Mouse (Mus musculus): ENCODE results near the gene Cacna1e. TPM values are rescaled to one million over a fixed set of nuclear protein-coding genes. Genes with fewer than 3 reads are reported as not detected.

Cacna1e gene
- polyA plus RNA-seq, 1 experiment from 2014 or later, result 6.3 TPM

DNA sequence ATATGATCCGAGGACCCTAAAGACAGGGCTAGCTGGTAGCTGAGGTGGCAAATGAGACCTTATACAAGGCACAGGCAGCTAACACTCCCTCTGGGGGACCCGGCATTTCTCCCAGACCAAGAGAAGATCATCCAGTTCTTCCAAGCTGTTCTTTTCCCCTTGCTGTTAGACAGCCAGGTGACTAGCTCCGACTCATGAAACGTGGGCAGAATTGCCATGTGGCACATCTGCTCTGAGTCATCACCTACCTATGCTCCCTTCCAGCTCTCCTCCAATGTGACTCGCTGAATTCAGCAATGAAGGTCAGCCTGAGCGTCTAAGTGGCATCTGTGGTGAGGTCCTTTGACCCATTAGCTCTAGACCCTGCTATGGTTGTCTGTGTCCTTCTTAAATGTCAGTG lies 355.5 kb downstream of the Cacna1e start:
- no peak for DNase-seq (ENCODE audit: low spot score)

DNA sequence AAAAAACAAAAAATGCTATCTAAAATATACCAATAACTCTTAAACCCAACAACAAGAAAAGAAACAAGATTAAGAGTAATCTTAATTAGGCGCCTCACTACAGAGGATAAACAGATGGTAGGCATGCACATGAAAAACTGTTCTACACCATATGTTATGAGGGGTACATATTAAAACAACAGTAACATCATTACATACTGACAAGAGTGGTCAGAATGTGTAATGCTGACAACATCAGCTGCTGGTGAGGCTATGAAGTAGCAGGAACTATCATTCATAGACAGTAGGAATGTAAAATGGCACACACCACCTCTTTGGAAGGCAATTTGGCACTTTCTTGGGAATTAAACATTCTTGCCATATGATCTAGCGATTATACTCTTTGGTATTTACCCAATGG lies 363.6 kb downstream of the Cacna1e start:
- no peak for DNase-seq (ENCODE audit: low spot score)

DNA sequence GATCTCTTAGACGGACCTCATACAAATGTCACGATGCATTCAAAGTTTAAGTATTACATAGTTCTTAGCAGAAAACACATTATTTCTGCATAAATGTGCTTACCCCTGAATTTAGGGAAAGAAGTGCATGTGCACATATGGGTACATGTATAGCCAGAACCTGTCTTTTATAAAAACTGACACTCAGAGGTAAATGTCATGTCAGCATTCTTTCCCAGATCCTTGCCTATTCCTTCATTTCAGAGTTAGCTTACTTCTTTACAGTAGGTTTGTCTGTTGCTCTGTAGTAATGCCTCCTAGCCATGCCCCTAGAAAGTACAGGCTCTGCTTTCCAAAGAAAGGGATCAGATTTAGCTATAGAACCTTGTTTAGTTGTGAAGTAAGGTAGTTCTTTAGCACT lies 369.0 kb downstream of the Cacna1e start:
- no peak for DNase-seq (ENCODE audit: low spot score)

- DNase-seq (ENCODE audit: low spot score), result no peak
Measured at GRCm38 (mm10) chr1:154511736-154512135, 372.6 kb downstream of the Cacna1e start.

DNA sequence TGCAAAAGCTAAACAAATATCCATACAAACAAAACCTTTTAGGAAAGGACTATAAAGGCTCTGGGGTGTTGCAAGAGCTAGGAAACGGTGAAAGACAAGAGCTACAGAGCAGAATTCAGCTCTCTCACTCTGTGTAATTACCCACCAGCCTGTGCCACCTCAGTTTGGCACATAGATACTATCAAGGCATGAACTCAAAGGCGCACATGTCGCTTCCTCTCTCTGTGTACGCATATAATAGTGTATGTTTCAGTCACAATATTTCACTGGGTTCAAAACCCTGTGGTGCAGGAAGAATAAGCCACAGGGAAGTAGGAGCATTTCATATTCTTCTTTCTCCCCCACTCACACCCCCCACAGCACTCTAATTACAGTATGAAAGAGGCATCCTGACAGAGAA lies 380.3 kb downstream of the Cacna1e start:
- no peak for DNase-seq (ENCODE audit: low spot score)

GRCm38 (mm10) chr1:154500869-154501268 lies 383.4 kb downstream of the Cacna1e start:
- no peak for DNase-seq (ENCODE audit: low spot score)

- DNase-seq (ENCODE audit: low spot score), result no peak
Measured at GRCm38 (mm10) chr1:154500187-154500866, 384.0 kb downstream of the Cacna1e start.

- DNase-seq (ENCODE audit: low spot score), result no peak
Measured at GRCm38 (mm10) chr1:154498821-154499220, 385.5 kb downstream of the Cacna1e start.

- DNase-seq (ENCODE audit: low spot score), result no peak
Measured at GRCm38 (mm10) chr1:154491071-154491470, 393.2 kb downstream of the Cacna1e start.

DNA sequence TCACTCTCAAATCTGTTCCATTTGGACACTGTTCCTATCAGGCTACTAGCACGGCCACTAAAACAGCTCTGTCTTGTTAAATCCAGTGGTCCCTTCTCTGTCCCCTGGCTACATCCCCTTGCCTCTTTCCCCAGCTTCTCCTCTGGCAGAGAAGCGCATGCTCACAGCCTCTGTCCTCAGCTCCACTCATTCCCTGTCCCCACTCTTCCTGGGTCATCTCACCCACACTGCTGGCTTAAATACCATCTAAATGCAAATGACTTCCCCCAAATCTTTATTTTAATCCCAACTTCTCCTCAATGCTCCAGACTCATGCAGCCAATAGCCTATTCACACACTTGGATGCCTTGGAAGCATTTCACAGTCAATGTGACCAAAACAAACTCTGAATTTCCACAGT lies 407.6 kb downstream of the Cacna1e start:
- DNase-seq (ENCODE audit: low spot score), result no peak

- DNase-seq (ENCODE audit: low spot score), result no peak
Measured at GRCm38 (mm10) chr1:154475706-154476105, 408.6 kb downstream of the Cacna1e start.

DNA sequence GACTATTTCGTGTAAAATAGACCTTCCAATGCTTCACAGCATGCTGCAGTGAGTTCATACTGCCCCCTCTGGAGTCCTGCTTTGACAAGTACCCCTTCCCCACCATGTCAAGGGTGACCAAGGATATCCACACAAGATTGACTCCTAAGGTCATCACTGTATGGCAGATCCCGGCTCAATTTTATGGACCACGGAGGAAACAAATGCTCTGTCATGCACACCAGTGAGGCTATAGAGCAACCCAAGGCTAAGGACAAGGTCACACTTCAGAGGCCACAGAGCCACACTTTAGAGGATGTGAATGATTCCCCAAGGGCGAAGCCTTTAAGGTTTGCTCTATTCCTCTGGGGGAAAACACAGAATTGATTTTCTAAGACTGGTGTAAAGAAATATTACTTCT lies 410.1 kb downstream of the Cacna1e start:
- no peak for DNase-seq (ENCODE audit: low spot score)

GRCm38 (mm10) chr1:154467265-154467664 lies 417.0 kb downstream of the Cacna1e start:
- DNase-seq (ENCODE audit: low spot score), result no peak

DNA sequence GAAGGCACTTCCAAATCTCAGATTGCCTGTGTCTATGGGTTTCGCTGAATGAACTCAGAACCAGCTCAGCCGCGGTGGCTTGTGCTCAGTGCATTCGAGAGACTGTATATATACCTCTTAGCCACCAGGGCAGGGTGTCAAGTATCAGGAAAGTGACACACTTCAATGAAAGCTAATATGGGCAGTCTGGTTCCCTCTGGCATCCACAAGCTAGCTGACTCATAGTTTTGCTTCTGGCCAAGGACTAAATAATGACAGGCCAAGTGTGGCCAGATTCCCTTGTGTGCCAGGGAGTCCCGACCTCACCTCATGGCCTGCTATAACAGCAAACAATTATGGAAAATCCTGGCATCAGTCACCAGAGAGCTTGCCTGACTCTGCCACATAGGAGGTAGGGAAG lies 422.8 kb downstream of the Cacna1e start:
- DNase-seq (ENCODE audit: low spot score), result no peak

DNA sequence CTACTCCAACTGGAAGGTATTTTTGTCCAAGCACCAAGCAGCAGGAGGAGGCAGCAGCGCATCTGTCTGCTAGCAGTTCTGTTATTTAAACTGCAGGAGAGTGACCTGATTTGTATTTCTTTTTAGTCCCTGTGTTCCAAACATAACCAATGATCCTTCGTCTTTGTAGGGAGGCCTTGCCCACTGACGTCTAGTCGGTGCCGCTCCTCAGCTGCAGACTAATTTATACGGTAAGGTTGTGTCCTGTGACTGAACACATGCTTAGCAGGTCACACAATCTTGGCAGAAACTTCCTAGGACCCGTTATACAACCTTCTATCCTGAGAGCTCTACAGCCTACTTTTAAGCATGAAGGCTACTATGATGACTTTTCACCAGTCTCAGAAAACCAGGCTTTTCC lies 424.2 kb downstream of the Cacna1e start:
- no peak for DNase-seq (ENCODE audit: low spot score)

- DNase-seq (ENCODE audit: low spot score), result no peak
Measured at GRCm38 (mm10) chr1:154458601-154459000, 425.7 kb downstream of the Cacna1e start.

- DNase-seq (ENCODE audit: low spot score), result no peak
Measured at GRCm38 (mm10) chr1:154450799-154451198, 433.5 kb downstream of the Cacna1e start.

DNA sequence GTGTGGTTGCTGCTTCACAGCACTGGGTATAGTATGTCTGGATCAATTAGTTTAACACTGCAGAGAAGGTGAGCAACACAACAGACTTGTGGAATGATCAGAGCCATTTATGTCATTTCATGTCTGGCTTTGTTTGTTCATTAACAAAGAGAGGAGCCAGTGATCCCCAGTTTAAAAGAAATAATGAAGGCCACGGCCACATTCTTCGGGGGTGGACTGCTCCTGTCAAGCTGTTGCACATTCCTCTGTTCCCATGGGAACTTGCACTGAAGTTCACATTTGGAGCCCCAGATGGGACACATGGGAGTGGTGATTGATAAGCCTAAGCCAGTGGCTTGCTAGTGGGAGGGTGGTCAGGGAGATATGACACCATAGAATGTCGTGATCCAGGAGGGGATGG lies 437.8 kb downstream of the Cacna1e start:
- DNase-seq (ENCODE audit: low spot score), result no peak

DNA sequence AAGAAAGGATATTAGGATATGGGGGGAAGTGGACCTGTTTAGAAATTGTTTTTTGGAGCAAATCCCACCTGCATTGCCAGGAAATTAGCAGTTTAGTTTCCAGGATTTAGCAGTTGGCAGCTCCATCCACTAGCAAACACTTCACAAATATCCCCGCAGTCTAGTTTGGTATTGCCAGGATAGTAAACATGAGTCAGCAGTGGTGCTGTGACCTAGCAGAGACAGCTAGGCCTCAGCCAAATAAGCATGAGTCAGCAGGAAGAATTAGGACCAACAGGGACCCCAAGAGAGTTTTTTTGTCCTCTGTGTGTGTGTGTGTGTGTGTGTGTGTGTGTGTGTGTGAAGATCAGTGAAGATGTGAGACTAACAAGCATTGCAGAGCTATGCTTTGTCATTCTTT lies 450.8 kb downstream of the Cacna1e start:
- no peak for DNase-seq (ENCODE audit: low spot score)

GRCm38 (mm10) chr1:154433112-154433511 lies 451.2 kb downstream of the Cacna1e start:
- DNase-seq (ENCODE audit: low spot score), result no peak

GRCm38 (mm10) chr1:154428276-154428675 lies 456.0 kb downstream of the Cacna1e start:
- no peak for DNase-seq (ENCODE audit: low spot score)

DNA sequence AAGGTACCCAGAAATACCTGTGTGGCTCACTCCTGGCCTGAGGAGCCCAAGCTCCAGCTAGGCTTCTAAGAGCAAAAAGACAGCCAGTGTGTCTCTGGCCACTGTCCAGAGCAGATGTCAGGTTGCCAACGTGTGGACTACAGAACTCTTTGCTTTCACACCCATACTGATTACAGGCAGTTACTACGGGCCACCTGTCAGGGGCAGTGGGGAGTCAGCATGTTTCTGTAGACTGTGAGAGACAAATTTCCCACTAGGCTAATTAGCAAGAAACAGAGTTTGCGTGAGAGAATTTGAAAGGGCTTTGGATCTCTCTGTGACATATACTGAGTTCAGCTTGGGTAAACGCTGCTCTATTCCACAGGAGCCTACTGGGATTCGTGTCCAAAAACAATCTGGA lies 466.0 kb downstream of the Cacna1e start:
- DNase-seq (ENCODE audit: low spot score), result no peak

DNA sequence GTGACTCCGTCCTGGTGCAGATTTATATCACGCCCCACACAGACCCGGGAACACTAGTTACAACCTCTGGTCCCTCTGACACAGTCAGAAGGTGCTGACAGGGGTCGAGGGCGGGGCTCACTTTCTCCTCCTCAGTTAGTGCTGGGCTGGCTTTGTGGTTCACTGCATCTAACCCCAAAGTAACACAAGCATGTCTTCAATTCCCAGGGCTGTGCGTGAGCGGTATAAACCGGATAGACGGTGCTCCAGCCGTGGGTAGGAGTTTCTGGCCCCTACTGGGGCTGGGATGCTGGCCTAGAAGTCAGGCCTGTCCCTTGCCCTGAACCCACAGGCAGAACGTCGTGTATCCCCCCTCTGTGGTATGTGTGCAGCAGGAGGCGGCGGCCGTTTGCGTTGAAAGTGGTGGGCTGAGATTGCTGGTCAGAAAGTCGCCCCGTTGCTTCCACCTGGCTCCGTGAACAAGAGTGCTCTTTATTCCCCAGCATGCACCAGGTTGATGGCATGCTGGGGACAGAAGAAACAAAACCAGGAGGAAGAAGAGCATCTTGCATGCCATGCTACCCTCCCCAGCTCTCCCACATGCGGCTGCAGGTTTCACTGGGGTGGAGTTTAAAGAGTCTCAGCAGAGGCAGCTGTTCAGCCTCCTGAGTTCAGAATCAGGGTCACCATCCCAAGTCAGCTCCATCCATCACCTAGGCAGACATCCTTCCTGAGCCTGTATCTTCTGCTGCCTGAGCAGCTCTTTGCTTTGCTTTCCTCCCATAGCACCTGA lies 467.7 kb downstream of the Cacna1e start:
- no peak for DNase-seq (ENCODE audit: low spot score)

Data from thymus, postnatal 0 days (tissue).